Mouse (Mus musculus) heart, postnatal 10 days (tissue): ENCODE results near the gene Rictor. TPM values are rescaled to one million over a fixed set of nuclear protein-coding genes. Genes with fewer than 3 reads are reported as not detected.

ENCODE experiments used
- DNase-seq, 2 experiments: peaks; one replicate each; pipeline ENCODE4 v3.0.0; 2021
- intact Hi-C: fragments of 180-260 bp; cut with DNase I; formaldehyde crosslinking; loops from one replicate; pipeline ENCODE4 v1.15.1; 2025
- total RNA-seq, 2 experiments: library from RNA; stranded (reverse); gene quantifications; 2 replicates each; pipeline ENCODE4 v1.2.3; 2021

The Rictor gene
- 10 to 100 TPM; 16.6 to 18.8 TPM for total RNA-seq

- DNase-seq: peak; percentile 87 to 90
- intact Hi-C loops: loop anchor here (5.0 kb wide), 2 partner anchors 81 to 154 kb away; no protein-coding TSS in a partner anchor
Measured at GRCm38 (mm10) chr15:6707936-6708525, at the start of gene Rictor. Rictor (plus strand) TSS chr15:6708379.

GRCm38 (mm10) chr15:6661951-6662350 lies 46.2 kb upstream of the Rictor start:
- no peak for DNase-seq
- intact Hi-C loops: no loop called here

GRCm38 (mm10) chr15:6663991-6664390 lies 44.2 kb upstream of the Rictor start:
- no peak for DNase-seq
- intact Hi-C loops: no loop called here

- intact Hi-C loops: no loop called here
- DNase-seq: no peak
Measured at GRCm38 (mm10) chr15:6666072-6666471, 42.1 kb upstream of the Rictor start.

DNA sequence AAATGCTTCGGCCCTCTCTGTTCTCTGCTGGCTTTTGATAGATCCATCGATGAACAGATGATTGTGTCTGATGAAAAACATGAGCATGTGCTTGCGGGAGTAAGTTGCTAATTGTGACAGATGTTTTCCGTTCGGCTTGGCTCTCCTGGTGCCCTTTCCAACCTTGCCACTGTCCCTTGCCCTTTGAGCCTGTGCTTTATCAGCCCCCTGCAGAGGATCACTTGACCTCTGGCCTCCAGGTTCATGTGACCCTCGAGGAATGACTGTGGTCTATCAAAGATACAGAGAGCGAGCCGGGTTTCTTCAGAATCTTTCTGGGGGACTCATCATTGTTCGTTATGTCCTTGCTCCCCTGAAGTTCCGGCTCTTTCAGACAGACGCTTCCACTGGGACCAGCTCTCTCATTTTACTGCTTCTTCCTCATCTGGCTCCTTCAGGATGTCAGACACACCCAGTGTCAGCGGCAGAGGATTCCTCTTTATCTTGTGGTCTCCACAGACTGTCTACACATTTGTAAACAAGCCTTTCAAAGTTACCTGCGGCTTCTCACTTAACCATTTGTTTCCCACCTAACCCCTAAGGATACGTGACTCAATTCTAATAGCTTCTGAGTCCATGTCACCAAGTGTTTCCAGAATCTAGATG lies 39.3 kb upstream of the Rictor start:
- DNase-seq: no peak
- intact Hi-C loops: no loop called here

- DNase-seq: no peak
- intact Hi-C loops: no loop called here
Measured at GRCm38 (mm10) chr15:6678479-6678878, 29.7 kb upstream of the Rictor start.

GRCm38 (mm10) chr15:6702164-6702563 lies 6.0 kb upstream of the Rictor start:
- no peak for DNase-seq
- intact Hi-C loops: no loop called here

DNA sequence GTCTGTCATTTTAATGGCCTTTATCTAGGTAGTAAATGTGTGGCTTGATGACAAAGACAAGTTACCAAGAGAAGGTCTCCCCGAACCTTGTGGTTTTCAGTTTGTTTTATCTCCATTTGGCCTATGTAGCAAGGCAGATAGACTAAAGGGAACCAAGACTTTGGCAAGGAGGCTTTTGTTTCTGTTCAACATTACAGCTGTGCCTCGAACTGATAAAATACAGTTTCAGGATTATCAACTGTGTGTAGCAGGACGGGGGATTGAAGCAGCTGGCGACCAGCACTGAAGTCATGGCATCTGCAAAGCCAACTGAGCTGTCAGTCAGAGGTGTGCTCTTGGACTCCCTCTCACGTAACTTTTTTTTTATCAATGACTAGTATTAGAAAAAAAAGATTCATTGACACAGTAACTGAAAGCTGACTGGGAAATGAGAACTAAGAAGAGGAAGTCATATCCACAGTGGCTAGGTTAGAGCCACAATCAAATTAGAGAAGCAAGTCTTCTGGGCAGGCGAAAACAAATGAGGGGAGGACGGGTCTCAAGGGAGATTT lies 2.8 kb upstream of the Rictor start:
- intact Hi-C loops: loop anchor here (5.0 kb wide), 2 partner anchors 78 to 157 kb away; no protein-coding TSS in a partner anchor
- DNase-seq: no peak

DNA sequence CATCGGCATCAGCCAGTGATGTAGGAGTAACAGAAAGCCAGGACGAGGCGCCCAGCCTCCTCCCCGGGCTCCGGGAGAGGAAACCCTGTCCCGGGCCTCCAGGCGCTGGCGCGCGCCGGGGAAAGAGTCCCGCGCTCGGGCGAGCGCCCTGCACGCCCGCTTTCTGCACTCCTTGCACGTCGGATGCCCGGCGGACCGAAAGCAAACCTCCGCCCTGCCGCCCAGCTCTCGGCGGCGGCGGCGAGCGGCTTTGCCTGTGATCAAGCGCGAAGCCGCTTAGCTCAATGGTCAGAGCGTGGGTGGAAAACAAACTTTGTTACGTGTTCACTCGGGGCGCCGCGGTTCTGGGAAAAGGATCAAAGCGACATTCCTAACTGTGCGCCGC lies 636 bp upstream of the Rictor start:
- peak; percentile 74 to 76 for DNase-seq
- intact Hi-C loops: loop anchor here (5.0 kb wide), 2 partner anchors 80 to 155 kb away; no protein-coding TSS in a partner anchor

DNA sequence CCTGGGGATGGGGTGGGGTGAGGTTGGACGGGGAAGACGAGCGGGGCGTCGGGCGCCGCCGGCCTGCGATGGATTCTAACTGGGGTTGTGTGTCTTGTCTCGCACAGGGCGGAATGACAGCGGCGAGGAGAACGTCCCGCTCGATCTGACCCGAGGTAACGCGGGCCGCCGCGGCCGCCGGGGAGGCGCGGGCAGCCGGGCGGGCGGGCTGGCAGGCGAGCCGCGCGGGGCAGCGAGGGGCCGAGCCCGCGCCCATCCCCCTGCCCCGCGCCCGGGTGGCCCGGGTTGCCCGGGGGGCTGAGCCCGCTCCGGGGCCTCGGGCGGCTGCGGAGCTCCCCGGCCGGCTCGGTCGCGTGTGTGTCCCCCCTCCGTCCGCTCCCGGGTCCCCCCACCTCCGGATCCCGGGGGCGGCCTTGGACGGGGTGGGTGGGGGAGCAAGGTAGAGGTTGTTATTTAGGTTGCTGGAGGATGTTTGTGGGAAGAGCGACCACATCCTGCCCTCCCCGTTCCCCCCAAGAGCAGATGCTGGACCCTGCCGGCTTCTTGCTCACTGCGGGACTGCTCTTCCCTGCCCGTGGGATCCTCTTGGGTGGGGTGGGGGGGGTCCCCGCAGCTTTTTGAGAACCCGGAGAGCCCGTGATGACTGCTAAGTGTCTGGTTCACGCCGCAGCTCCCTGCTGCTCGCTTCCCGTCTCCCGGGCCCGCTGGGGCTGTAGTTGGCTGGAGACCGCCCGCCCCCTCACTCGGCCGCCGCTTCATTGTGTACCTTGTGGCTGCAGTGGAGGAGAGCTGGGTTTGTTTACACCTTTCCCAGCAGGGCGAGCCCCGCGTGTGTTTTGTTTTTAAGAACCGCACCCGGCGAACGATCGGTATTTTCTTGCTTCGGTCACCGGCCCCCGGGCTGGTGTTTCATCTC lies 605 bp downstream of the Rictor start:
- intact Hi-C loops: loop anchor here (5.0 kb wide), 2 partner anchors 81 to 154 kb away; no protein-coding TSS in a partner anchor
- peak; percentile 30 to 42 for DNase-seq

DNA sequence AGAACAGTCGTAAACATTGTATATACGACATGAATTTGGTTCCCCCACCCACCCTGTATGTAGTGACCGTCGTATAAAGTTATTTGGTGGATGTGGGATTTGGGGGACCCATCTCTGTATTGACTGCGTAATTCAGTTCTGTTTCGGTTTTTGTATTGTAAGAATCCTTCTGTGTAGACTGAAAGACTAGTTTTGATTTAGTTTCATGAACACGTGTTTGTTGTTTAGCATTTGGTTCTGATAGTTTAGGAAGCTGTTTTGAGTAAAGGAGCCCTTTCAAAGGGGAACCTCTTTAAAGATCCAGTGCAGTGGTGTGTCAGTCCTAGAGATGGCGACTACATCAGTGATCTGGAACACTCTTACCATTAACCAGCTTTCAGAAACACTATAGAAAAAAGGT lies 1.4 kb downstream of the Rictor start:
- no peak for DNase-seq
- intact Hi-C loops: loop anchor here (5.0 kb wide), 2 partner anchors 82 to 153 kb away; no protein-coding TSS in a partner anchor

GRCm38 (mm10) chr15:6710341-6710740 lies 2.2 kb downstream of the Rictor start:
- intact Hi-C loops: no loop called here
- no peak for DNase-seq

DNA sequence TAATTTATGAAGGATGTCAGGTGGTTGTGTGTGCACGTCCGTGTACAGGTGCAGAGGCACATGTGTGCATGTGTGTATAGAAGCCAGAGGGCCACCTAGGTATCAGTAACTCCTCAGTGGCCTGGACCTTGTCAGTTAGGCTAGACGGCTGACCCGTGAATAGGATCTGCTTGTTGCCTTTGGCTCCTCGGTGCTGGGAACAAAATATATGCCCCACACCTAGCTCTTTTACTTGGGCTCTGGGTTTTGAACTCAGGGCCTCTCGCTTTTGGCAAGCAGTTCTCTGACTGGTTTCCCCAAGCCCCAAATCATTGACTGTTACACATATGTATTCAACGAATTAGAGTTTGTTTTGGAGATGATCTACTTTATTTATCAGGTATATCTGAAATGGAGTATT lies 3.0 kb downstream of the Rictor start:
- intact Hi-C loops: no loop called here
- no peak for DNase-seq

DNA sequence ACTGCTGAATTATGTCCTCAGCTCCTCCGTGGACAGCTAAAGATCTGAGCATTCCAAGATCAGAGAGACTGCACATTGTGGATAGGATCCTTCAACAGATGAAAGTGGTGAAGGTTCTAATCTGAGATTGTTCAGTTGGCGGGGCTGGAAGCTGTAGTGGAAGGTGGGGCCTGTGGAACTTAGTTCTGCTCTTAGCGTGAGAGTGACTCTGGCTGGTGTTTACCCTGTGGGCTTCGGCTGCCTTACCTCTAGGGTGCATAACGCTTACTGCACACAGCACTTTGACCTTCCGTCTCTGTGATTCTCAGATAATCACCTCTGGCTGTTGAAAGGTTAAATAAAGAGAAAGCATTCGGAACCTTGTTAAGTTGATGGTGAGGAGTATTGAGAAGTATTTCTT lies 6.6 kb downstream of the Rictor start:
- intact Hi-C loops: no loop called here
- DNase-seq: no peak

GRCm38 (mm10) chr15:6715237-6715636 lies 7.1 kb downstream of the Rictor start:
- intact Hi-C loops: no loop called here
- DNase-seq: no peak

- intact Hi-C loops: no loop called here
- DNase-seq: no peak
Measured at GRCm38 (mm10) chr15:6721385-6721784, 13.2 kb downstream of the Rictor start.

- no peak for DNase-seq
- intact Hi-C loops: no loop called here
Measured at GRCm38 (mm10) chr15:6721802-6722201, 13.6 kb downstream of the Rictor start.

- DNase-seq: no peak
- intact Hi-C loops: no loop called here
Measured at GRCm38 (mm10) chr15:6722405-6723176, 14.4 kb downstream of the Rictor start.

- intact Hi-C loops: no loop called here
- DNase-seq: no peak
Measured at GRCm38 (mm10) chr15:6723338-6723737, 15.2 kb downstream of the Rictor start.

GRCm38 (mm10) chr15:6724442-6724841 lies 16.3 kb downstream of the Rictor start:
- intact Hi-C loops: no loop called here
- no peak for DNase-seq
